Mouse (Mus musculus): Measurements from ENCODE around the gene Pmepa1.

Pmepa1 gene

DNA sequence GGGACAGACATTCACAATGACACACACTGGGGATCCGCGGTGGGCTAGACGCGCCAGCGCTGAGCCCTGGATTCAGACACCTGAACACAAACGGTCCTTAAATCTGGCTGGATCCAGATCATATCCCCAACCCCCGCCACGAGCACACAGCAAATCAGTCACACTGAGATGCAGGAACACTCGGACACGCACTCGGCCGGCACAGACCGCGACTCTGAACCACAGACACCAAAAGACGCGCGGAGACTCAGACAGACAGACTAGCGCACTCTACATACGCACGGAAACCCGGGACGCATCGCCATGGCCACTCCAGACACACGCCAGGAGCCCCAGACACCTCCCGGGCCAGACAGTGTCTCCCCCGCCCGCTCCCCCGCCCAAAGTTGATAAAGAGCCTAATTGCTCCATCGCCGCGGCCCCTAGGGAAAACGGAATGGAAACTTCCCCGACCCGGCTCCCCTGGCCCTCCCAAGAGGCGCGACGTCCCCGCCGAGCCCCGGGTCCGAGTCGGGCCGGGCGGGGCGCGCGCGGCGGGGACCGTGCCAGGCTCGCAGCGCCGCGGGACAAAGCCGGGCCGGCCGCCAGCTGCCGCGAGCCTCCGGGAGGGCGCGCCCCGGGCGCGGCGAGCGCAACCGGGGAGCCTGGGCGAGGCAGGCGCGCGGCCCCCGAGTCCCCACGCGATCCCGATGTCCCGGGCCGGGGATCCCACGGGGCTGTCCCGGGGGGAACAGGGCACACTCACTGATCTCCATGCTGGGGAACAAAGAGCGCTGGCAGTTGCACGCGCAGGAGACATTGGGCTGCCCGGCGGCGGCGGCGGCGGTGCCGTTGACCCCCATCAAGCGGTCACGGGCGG is 761 bp downstream of the Pmepa1 start:
- DNase-seq = peak; percentile 18

DNA sequence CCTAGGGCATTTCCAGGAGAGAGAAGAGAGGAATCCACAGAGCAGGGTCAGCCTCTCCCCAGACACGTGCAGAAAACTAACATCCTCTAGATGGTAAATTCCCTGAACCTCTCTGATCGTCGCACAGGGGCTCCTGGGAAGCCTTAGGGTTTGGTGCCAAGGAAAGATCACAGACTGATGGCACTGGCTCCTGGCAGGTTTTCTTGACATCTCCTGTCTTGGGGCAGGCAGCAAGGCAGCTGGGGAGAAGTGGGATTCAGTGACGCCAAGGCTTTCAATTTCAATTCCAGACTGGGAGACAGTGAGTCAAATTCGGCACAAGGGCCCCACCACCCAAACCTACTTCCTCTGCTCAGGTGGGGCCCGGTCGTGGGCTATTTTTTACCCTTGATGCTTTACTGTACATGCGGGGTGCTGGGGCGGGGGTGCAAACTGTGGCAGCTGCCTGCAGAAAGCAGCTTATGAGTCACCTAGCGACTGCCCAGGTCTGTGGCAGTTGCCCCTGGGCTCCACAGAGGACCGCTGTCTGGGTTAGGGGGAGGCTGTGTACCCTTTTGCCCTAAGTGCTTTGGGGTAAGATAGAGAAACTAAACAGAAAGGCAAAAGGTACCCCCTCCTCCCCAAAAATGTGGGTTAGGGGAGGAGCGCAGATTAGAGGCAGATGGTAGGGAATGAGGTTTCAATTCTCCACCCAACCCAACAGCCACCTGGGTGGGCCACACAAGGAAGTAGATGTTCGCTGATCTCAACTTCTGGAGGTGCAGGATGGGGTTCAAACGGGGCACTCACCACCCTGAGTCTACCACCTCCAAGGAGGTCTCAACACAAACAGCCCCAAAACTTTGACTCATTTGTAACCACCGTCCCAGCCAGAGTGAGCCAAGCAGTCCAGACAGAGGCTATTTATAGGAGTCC is 1.6 kb downstream of the Pmepa1 start:
- no peak for DNase-seq

DNA sequence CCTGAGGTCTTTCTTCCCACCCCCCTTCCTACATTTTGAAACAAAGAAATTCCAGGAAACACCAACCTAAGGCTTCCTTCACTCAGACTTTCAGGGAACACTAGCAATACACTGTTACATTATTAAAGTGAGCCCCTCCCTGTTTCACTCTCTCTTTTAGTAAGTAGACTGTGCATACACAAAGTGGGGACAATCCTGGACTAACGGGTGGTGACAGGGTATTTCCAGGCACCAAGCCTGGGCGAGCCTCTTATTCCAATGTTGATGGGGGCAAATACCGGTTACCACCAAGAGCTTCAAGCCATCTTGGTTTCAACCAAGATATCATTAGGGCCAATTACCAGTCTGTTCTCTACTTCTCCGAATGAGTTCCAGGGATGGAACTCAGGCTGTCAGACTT is 2.4 kb downstream of the Pmepa1 start:
- no peak for DNase-seq

DNA sequence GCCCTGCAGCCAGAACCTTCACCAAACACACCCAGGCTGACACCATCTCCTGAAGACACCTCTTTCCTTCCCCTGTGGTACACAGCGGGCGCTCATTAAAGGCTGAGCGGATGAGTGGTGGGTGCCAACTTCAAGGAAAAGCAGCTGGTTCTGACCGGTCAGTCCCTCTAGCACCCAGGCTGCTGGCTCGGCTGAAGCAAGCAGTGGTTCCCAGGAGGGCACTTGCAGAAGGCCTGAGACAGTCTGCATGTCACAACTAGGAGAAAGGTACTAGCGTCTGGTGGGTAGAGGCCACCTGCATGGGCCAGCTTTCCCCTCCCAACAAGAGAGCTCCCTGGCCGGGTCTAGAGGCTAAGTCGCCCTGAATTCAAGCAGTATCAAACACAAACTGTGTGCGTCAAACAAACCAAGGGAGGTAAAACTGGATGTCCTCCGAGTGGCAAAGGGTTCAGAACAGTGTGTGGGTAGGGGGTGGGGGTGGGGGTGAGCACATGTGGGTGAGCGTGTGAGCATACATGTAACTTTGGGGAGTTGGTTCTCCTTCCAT is 3.9 kb downstream of the Pmepa1 start:
- no peak for DNase-seq

DNA sequence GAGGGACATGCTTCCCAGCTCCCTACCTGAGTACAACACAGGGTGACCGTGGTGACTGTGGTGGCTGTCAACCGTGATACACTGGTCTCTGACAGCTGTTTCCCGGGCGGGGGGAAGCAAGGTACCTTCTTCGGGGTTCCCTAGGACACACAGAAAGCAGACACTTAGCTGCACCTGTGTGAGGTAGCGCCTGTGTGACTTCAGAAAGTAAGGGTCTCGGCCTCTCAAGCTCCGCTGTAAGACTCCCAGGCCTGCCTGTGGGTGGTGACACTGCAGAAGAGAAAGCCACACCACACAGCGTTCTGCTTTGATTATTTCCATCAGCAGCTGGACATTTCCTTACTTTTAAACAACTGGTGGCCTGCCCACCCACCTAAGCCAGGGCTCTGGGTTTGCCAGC is 4.8 kb downstream of the Pmepa1 start:
- DNase-seq = no peak

DNA sequence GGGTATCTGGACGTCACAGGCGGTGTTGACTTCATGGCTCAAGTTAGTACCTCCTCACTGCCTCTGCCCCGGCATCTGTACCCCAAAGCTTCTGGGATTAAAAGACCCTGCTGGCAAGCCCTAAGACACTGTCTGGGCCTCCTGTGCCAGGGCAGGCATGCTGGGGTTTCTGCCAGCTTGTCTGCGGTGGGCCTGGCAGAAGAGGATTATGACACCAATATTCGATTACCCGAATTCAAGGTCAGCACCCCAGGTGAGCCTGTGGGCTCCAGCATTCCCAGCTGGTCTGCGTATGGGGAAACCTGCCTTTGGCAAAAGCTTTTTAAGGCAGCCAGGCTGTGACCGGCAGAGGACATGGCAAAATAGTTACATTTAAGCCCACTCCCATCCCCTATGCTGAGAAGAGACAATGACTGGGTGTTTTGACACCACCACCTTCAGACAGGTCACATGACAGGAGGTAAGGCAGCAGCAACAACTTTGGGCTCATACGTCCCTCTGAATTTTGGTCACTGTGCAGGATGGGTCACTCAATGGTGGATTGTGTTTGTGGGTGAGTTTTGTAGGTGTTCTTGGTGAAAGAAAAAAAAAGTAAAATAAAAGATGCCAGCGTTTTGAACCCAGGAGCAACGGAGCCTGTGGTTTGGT is 5.6 kb downstream of the Pmepa1 start:
- DNase-seq = no peak

DNA sequence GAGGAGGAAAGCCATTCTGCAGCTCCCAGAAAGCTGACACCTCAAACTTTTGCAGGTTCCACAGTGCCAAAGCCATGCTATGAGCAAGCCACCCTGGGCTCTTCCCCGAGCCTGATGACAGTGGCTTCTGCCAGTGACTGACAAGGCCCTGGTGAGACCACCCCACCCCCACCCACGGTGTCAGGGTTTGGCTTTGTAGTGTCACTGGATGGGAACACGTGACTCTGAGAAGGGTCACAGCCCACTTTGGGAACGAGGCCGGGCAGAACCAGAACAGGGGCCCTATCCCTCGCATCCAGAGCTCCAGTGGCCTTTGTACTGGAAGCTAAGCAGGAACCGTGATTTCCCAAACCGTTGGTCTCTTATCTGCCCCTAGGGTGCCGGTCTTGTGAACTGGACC is 6.1 kb downstream of the Pmepa1 start:
- no peak for DNase-seq

DNA sequence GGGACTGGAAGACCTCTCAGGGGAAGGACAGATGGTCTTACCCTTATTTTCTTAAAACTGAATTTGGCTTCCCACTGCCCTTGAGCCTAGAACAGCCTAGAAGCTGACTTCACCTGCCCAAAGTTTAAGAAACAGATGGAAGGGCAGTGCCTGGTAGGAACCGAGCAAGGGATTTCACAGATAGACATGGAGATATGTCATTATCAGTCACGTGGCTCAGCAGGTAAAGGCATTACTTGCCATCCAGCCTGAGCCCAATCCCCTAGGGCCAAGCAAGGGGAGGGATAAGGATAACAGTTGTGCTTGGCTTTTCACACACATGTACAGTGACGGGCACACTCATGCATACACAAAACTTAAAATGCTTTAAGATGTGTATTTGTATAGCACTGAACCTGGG is 8.8 kb downstream of the Pmepa1 start:
- DNase-seq = no peak

DNA sequence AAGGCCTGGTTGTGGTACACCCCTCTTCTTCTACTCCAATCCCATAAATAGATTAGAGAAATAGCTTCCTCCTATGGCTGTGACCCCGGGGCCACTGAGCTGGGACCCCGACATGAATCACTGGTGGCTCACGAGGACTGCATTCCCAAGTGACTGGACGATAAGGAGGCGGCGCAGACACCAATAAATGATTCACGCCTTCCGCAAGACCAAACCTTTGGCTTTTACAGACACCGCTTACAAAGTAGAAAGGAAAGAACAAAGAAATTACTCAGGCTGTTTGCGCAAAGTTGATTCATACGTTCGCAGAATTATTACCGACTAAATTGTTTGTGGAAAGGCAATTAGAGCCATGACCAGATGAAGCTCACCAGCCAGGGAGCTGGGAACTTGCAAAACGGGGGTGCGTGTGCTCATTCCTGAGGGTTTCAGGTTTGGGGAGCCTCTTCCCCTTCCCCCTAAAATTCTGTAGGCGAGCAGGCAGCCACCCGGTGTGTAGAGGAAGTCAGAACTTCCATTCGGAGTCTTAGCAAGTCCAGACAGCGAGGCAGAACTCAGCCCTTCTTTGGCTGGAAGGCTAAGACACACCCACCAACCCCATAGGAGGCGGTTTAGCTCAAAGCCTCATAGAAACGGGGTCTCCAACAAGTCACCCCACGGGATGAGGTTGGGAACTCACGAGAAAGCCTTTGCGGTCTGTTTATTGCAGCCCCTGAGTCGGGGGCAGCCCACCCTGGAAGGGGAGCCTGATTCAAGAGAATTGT is 9.8 kb downstream of the Pmepa1 start:
- no peak for DNase-seq

DNA sequence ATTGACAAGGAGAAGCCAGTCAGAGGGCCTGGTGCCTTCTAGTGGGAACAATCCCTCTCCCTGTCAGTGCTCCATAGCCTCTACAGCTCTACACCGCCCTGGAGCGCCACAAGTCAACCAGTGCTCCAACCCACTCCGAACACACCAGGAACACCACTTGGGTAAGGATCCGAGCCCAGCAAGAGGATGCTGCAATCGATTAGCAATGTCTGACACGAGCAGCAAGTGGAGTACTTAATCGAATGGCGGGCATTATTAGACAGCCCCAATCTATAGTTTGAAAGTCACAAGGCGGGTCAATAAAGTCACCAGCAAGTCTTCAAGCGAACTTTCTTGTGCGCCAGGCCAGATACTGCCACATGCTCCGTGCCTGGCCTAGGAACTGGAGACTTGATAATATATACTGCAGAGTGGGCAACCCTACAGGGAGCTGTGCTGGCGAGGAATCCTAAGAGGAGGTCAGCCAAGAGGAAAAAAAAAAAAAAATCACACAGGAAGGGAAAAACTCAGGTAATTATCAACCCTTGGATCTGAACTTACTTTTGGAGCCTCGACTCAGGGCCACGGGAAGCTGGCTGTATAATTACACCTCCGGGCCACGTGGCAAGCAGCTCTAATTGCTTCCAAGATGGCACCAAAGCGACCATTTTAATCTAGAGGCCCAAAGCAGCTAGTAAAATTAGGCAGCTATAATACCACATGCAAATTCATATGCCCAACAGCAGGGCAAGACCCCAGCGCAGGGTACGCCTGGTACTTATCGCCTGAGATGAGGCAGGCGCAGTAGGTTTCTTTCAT is 10.7 kb downstream of the Pmepa1 start:
- DNase-seq = no peak

DNA sequence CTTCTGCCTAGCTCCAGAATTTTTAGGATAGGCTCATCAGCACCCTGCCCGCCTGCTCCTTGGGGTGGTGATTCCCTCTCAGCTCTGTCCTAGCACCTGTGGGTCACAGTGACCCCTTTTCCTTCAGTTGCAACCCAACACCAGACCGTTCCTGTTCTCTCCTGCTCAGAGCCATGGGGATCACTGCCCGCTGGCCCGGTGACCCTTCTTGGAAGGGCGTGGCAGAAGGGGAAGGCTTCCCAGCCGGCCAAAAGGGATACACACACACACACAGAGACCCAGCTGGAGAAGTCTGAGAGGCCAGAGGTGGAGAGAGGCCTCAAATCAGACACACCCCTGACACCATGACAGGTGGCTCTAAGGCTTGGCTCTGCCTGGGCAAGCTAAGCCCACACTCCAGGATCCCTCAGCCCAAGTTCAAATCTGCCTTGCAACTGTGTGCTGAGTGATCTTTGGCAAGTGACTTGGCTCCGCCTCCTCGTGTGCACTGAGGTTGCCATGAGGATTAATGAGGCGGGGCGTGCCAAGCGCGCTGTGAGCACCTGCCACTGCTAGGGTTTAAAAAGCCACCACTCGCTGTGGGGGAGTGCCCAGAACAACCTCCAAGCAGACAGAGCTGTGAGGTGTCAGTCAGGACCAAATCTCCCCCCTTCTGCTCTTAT is 11.7 kb downstream of the Pmepa1 start:
- DNase-seq = no peak

DNA sequence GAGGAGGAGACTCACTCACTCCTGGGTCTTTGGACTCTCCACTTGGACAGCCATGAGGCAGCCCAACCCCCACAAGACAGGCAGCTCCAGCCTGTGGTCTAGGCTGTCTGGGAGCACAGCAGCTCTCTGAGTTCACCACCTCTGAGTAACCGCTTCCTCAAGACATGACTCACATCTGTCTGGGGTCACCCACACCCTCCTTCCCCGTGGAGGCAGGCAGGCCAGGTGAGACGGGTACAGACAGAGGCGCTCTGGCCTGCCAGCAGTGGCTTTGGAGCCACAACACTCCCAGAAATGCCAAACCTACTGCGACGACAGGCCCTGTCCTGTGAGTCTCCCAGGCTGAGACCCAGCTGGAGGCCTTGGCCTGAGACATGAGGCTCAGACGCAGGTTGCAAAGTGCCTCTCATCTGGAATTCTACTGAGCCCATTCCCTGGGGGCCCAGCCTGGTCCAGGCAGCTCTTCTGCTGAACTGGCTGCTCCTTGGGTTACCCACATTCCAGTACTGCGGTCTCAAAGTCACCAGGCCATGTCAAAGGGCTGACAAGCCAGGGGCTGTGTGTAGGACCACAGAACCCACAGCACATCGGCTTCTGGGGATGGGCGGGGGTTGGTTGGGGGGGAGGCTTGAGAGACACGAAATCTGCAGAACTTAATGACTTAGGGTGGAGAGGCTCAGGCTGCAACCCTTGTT is 12.6 kb downstream of the Pmepa1 start:
- DNase-seq = no peak

DNA sequence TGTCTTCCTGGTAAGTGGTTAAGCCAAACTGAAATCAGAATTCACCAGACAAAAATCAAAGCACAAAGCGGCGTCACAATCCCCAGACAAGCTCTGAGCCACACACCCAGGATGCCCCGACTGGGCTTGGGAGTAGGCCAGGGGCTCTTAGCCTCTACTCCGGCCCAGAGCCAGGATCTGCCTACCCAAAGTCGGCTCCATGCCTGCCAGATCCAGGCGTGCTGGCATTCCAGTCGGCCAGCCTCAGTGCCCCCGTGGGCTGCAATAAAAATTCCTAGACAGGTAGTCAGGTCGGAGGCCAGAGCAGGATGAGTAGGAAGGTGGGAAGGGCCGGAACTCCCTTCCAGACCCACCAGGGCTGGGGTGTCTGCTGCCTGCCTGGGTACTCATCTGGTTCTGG is 14.8 kb downstream of the Pmepa1 start:
- no peak for DNase-seq

DNA sequence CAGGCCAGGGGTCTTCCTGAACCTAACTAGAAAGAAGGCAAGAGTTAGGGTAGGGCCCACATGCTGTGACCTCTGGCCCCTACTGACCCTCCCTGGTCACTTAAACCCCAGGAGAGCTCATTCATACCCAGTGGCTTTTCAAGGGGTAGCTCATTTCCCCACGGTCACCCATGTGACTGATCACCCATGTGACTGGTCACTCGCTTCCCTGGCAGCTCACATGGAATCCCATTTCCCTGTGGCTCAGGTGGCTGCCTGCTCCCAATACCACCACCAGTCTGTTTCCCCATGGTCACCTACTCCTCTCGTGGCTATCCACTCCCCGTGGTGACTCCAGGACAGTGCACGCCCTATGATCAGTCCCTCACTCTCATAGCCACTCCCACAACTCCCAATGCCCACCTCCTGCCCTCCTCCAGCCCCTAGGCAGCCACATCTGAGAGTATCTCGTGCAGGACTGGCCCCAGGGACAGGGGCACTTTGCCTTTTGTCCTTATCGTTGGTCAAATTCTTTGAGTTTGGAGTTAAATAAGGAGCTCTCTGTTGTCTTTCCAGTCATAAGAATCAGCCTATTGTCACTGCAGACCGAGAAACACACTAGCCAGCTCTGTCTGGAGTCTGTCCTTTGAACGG is 17.8 kb downstream of the Pmepa1 start:
- DNase-seq = no peak

DNA sequence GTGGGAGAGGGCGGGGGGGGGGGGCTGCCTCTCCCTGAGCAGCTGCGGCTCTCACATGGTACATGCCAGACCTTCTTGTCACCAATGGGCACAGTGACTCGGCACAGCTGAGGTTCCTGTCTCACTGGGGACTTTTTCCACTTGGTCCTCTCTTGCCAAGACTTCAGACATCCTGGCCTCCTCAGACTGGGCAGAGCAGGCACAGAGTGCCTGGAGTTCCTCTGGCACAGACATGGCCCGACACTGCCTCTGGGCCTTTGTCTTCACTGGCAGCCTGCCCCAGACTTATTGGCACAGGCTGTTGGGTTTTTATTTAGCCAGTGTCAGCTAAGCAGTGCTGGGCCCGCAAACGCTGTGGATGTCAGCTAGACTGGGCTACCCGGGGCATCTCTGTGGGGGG is 18.7 kb downstream of the Pmepa1 start:
- peak; percentile 65 for DNase-seq

DNA sequence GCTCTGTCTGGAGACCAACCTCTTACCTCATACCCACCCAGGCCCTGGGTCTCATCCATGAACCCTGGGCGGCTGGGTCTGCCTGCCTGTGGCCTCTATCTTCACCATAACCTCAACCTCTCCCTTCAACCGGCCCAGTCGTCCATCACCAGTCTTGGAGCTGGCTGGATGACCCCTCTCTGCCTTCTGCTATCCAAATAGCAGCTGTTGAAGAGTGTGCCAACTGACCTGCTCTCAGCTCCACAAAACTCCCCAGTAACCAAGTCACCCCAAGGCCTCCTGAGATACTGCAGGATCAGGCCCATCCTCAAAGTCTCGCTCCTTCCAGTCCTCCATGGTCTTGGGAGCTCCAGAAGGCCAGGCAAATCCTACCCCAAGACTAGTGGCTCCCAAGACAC is 19.8 kb downstream of the Pmepa1 start:
- DNase-seq = no peak

DNA sequence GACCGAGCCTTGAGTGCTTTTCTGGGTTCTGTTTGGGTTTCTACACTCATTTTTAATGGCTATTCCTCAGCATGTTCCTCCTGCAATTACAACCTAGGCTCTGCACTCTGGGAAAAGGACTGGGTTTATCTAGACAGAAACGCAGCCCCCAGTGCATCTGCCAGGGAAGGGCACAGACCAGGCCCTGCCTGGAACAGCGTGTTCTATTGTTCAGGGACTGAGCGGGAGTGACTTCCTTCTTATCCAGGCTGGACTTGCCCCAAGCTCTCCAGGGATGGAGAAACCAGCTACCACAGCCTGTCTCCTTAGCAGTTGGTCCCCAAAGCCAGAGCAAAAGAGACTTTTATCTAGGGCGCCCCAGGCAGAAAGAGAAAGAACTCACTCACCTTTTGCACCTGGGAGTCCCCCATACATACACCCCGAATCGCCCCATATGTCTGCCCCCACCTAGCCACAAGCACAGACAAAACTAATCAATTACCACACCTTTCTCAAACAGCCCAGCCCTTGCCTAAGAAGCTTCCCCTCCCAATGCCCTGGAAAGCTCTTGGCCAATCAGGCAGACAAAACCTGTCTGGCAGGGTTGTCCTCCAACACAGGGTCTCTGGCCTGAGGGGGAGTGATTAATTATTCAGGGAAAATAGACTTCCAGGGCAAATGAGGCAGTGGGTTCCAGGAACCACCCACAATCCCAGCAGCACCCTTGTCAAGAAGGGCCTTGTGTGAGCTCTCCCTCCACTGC is 20.4 kb downstream of the Pmepa1 start:
- DNase-seq = no peak

DNA sequence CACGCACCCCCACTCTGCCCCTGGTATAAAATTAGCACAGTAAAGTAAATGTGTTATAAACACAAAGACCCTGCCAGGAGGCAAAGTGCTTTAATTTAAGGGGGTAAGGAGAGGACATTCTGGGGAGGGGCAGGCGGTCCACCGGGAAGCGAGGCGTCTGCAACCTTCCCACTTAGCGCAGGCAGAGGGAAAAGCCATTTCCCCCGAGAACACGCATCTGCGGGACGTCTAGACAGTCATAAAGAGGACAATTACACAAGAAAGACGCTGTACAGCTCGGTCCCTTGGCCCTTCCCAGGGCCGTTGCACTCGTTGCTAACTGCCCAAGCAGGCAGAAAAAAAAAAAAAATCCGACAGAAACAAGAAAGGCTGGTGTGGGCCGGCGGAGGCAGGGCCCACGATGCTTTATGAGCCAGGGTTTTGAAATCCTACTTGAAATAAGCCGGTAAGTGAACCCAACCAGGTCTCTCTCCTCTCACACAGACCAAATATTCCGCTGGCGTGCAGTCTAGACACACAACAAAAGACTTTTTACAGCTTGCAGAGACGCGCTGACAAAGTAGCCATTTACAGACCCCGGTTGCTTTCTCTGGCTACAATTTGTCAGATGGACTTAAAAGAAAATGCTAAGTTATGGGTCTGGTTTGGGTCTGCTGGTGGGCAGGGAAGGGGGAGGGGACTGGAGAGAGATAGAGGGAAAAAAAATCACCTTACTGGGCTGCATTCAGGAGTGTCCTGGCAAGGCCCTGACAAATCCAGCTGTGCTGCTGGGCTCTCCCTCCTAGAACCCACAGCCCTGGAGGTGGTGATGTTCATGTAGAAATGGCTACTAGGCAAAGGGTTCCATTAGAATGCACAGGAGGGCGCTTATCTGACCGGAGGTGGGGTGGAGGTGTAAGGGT is 22.3 kb downstream of the Pmepa1 start:
- DNase-seq = no peak
